Mouse (Mus musculus) neural tube, embryonic 10.5 days (tissue): Measurements from ENCODE around the gene Pus7.
A peak's percentile ranks its signal among the peaks of the same experiment; 100 is the strongest.

Experiments
- DNase-seq: peaks from one replicate; pipeline ENCODE4 v3.0.0-alpha.2; 2017; ENCODE audit warnings: low spot score; ENCODE audit errors: extremely low spot score

Pus7 gene

GRCm38 (mm10) chr5:23782931-23783877 is at the start of gene Pus7:
Pus7 (minus strand) TSS chr5:23783711.
- DNase-seq = peak; percentile 87

GRCm38 (mm10) chr5:23830897-23831752 is 47.6 kb upstream of the Pus7 start:
- DNase-seq = no peak

GRCm38 (mm10) chr5:23826321-23827004 is 43.0 kb upstream of the Pus7 start:
- DNase-seq = peak; percentile 62

- no peak for DNase-seq
Measured at GRCm38 (mm10) chr5:23824171-23824733, 40.7 kb upstream of the Pus7 start.

GRCm38 (mm10) chr5:23822306-23822705 is 38.8 kb upstream of the Pus7 start:
- no peak for DNase-seq

GRCm38 (mm10) chr5:23816681-23817080 is 33.2 kb upstream of the Pus7 start:
- no peak for DNase-seq

- DNase-seq = no peak
Measured at GRCm38 (mm10) chr5:23814841-23815240, 31.3 kb upstream of the Pus7 start.

- no peak for DNase-seq
Measured at GRCm38 (mm10) chr5:23792726-23793125, 9.2 kb upstream of the Pus7 start.

GRCm38 (mm10) chr5:23789078-23789612 is 5.6 kb upstream of the Pus7 start:
- DNase-seq = no peak

GRCm38 (mm10) chr5:23788390-23788830 is 4.9 kb upstream of the Pus7 start:
- no peak for DNase-seq

GRCm38 (mm10) chr5:23787536-23788389 is 4.3 kb upstream of the Pus7 start, which contains the start of gene Rint1:
Rint1 (plus strand) TSS chr5:23787711.
- peak; percentile 99 for DNase-seq

- peak; percentile 14 for DNase-seq
Measured at GRCm38 (mm10) chr5:23782051-23782810, 1.3 kb downstream of the Pus7 start.

GRCm38 (mm10) chr5:23781172-23781571 is 2.3 kb downstream of the Pus7 start:
- DNase-seq = no peak

- no peak for DNase-seq
Measured at GRCm38 (mm10) chr5:23780516-23780915, 3.0 kb downstream of the Pus7 start.

- DNase-seq = no peak
Measured at GRCm38 (mm10) chr5:23774186-23774585, 9.3 kb downstream of the Pus7 start.

- DNase-seq = no peak
Measured at GRCm38 (mm10) chr5:23771105-23771504, 12.4 kb downstream of the Pus7 start.

- no peak for DNase-seq
Measured at GRCm38 (mm10) chr5:23764557-23764956, 19.0 kb downstream of the Pus7 start.

- DNase-seq = no peak
Measured at GRCm38 (mm10) chr5:23762531-23762930, 21.0 kb downstream of the Pus7 start.

- peak; percentile 34 for DNase-seq
Measured at GRCm38 (mm10) chr5:23758633-23759032, 24.9 kb downstream of the Pus7 start.
